Mouse (Mus musculus) adrenal gland, adult 2 months (tissue): ENCODE results near the gene Diexf. TPM values are rescaled to one million over a fixed set of nuclear protein-coding genes. Genes with fewer than 3 reads are reported as not detected.
A peak's percentile ranks its signal among the peaks of the same experiment; 100 is the strongest.

Experiments used
- DNase-seq: peaks from one replicate; pipeline ENCODE4 v3.0.0; 2021
- long read RNA-seq: library from polyadenylated mRNA; stranded (forward); transcript quantifications from one replicate; pipeline ENCODE4 v2.0.0, GENCODE M21; 2021
- polyA plus RNA-seq: library from polyadenylated mRNA; depleted of rRNA; stranded (reverse); fragments of >200 nt; gene quantifications from 2 replicates; pipeline ENCODE4 v1.2.3, GENCODE M21; 2012; rRNA removed
- total RNA-seq, 2 experiments: library from RNA; stranded (reverse); gene quantifications; 2 replicates each; pipeline ENCODE4 v1.2.3; 2021

Gene Diexf
- total RNA-seq (10 to 100 TPM; 11.1 to 19.0 TPM), polyA plus RNA-seq (10.6 and 12.9 TPM in 2 replicates)
- long read RNA-seq, full-length matches to known transcripts = 3 of 4 reads
- long read RNA-seq, partial matches to known transcripts = 1 of 4 reads
- long read RNA-seq, other reads (novel, unspliced or antisense) = 0 of 4 reads

DNA sequence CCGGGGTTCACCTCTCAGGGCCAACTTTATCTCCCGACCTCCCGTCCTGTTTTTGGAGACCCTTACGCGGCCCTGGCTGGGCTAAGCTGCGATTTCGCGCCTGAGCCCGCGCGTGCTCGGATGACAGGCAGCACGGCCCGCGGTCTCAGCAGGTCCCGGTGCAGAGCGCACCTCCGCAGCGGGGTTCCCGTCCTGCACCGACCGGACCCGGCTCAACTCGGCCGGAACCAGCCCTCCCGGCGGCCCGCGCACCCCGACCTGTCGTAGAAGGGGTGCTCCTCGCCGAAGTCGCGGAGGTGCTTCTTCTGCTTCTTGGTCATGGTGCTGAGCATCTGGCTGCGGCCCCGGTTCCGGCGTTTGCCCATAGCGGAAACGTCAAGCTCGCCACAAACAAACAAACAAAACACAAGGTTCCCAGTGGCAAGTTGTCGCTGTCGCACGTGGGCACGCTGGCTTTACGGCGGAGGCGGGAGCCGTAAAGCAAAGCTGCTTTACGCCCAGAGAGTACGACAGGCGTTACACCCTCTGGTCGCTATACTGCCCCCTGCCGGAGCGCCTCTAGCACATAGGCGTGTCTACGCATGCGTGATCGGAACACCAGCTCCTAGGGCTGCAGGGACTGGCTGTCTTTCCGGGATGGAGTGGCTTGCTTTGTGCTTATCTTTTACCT lies at the start of gene Diexf:
Gene Diexf, minus strand, starts transcription at position 487 of the 670 bp plus-strand sequence.
- DNase-seq = peak; percentile 96

DNA sequence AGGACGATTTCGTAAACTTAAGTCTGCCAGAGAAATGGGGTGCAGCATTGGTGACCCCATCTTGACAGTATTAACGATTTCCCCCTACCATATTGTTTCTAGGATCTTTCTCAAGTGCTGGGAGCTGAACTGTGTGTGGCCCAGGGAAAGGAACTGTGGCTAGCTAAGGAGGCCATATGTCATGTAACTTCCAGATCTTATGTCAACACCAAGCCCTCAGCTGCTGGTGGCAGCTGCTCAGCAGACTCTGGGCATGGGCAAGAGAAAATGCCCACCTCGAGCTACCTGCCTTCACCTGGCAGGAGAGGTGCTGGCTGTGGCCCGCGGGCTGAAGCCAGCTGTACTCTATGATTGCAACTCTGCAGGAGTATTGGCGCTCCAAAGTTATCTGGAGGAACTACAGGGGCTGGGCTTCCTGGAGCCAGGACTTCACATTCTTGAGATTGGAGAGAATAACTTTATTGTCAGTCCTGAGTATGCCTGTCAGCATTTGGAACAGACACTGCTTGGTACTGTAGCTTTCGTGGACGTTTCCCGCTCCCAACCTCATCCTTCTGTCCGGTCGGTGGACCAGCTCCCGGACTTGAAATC lies 44.2 kb upstream of the Diexf start:
- no peak for DNase-seq

- no peak for DNase-seq
Measured at GRCm38 (mm10) chr1:193173810-193174129, 43.7 kb upstream of the Diexf start.

DNA sequence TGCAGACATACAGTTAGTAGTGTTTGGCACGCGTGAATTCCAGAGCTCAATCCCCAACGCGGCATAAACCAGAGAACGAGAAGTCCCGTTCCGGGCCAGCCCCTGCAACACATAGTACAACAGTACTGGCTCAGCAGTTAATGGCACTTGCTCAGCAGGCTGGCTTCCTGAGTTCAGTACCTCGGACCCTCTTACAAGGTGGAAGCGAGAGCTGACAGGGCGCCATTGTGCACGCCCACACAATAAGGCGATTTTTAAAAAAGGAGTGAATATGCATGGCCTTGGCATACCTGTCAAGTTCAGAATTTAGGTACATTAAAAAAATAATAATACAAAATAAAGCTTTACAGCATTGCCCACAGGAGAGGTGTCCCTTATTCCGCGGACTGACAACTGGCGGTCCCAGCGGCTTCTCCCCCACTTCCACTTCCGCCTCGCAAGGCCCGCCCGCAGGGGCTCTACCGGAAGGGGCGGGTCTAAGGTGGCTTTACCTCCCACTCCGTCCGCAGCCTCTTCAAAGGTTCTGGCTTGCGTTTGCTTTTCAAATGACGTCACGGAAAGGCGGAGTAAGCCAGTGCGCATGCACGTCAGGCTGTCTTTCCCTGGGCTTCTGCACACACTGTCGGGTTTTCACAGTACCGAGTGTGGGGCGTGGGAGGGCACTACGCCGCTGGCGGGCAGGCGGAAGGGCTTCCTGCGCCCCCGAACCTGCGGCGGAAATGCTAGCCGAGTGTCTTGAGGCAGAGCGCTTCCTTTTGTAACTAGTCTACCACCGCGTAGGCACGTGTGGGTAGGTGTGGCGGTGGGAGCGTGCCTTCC lies 43.1 kb upstream of the Diexf start:
- peak; percentile 97 for DNase-seq

- DNase-seq = no peak
Measured at GRCm38 (mm10) chr1:193169856-193170255, 39.8 kb upstream of the Diexf start.

- no peak for DNase-seq
Measured at GRCm38 (mm10) chr1:193169228-193169627, 39.2 kb upstream of the Diexf start.

DNA sequence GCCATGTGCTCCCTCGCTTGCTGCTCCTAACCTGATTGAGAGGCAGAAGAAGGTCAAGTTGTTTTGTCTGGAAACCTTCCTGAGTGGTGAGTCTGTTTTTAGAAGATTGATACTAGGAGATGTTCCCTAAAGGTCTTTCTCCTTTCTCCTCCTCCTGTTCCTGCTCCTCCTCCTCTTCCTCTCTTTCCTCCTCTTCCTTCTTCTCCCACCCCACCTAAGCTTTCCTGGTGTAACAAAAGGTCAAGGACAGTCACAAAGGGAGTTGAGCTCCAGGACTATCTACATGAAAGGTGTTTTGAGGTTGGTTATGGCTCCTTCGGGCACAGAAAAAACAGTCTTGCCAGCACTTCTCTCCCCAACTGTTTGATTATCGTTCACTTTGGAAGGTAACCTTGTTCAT lies 37.7 kb upstream of the Diexf start, which contains the start of gene A130010J15Rik:
Gene A130010J15Rik, plus strand, starts transcription at position 301 of the 400 bp plus-strand sequence.
- DNase-seq = no peak

GRCm38 (mm10) chr1:193160317-193161032 lies 30.4 kb upstream of the Diexf start:
- DNase-seq = peak; percentile 49

- DNase-seq = no peak
Measured at GRCm38 (mm10) chr1:193159613-193160012, 29.5 kb upstream of the Diexf start.

- DNase-seq = no peak
Measured at GRCm38 (mm10) chr1:193159163-193159562, 29.1 kb upstream of the Diexf start.

DNA sequence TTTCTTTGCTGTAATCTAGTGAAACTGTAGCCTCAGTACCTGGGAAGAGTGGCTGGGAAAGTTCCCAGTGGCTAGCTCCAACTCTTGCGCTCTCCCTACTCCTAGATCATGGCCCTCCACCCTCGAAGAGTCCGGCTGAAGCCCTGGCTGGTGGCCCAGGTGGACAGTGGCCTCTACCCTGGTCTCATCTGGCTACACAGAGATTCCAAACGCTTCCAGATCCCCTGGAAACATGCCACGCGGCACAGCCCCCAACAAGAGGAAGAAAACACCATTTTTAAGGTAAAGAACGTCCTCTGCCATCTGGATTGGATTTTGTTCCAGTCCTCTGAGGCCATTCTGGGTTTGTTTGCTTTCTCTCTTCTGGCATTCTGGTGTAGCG lies 27.0 kb upstream of the Diexf start:
- DNase-seq = no peak

- no peak for DNase-seq
Measured at GRCm38 (mm10) chr1:193156316-193157110, 26.4 kb upstream of the Diexf start.

DNA sequence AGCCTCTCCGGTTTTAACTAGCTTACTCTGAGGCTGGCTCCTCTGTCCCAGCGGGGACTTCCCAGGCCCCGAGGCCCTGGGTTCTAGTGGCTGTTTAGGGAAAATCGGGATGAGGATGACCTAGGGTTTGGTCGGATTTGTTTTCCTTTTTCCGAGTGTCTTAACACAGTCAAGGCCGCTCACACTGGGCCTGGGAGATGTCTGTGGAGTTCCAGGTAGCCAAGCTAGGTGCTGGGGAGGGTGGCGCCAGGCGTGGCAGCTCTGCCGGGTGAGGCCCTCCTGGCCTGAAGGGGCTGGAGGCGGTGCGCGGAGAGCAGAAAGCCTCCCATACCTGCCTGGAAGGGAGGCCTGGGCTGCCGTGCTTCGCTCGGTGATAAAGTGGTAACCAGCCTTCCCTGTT lies 23.5 kb upstream of the Diexf start:
- DNase-seq = no peak

- peak; percentile 79 for DNase-seq
Measured at GRCm38 (mm10) chr1:193152872-193153271, 22.8 kb upstream of the Diexf start, which contains the start of gene Irf6. TSS of gene Irf6 (plus strand) at chr1:193153111.

DNA sequence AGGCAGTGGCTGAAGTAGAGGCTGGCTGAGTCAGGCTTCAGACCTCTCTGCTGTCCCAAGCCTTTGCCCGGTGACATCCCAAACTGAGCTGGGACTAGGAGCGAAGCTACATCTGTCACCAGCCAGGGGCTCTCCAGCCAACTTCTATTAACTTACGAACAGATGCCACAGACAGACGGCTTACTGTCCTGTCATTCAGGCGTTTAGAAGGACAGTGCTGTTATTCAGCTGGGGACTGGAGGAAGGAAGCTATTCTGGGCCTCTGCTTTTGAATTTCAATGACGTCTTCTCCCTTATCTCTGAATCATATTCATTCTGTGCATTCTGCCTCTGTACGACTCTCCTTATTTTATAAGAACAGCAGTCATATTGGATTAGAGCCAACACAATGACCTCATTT lies 21.1 kb upstream of the Diexf start:
- no peak for DNase-seq

GRCm38 (mm10) chr1:193149231-193149630 lies 19.2 kb upstream of the Diexf start:
- no peak for DNase-seq

DNA sequence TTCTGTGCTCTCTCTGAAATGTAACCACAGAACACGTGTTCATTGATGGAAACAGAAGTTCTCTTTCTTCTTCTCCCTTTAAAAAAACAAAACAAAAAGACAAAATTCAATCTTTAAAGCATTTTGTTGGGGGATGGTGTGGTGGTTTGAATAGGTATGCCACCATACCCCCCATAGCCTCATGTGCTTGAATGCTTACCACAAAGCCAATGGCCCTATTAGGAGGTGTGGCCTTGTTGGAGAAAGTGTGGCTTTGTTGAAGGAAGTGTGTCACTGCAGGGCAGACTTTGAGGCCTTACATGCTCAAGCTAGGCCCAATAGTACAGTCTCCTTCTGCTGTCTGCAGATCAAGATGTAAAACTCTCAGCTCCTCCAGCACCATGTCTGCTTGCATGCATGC lies 16.3 kb upstream of the Diexf start:
- no peak for DNase-seq

DNA sequence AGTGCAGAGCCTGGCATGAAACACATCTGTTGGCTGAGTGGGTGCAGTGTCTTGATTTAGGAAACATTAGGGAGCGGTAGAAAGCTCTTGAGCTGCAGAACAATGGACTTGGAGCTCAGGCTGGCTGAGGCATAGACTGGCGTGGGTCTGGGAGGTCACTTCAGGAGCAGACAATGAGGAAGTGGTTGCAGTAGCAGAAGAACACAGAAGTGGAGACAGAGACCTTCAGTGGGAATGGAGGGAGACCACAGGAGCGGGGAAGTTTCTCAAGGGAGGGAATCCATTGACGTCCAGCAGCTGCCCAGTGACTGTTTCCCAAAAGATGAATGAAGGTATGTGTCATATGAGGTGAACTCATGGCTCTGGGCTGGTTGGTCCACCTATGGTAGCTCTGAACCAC lies 15.0 kb upstream of the Diexf start:
- DNase-seq = no peak

DNA sequence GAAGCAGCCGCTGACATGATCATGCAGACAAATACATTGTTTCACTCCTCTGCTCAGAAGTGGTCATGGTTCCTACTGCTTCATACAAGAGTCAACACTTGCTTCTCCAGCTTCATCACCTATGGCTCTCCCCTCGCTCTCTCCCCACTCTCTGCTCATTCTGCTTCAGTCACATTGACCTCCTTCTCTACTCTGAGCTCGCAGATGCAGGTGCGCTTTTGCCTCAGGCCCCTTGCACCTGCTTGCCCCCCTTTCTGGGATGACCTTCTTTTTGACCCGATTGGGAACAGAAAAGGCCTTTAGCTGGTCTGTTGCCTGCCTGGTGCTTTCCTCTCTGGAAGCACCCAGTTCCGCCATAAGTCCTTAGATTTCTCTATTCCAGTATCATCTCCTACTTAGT lies 14.4 kb upstream of the Diexf start:
- no peak for DNase-seq

GRCm38 (mm10) chr1:193142517-193143062 lies 12.5 kb upstream of the Diexf start:
- DNase-seq = no peak

DNA sequence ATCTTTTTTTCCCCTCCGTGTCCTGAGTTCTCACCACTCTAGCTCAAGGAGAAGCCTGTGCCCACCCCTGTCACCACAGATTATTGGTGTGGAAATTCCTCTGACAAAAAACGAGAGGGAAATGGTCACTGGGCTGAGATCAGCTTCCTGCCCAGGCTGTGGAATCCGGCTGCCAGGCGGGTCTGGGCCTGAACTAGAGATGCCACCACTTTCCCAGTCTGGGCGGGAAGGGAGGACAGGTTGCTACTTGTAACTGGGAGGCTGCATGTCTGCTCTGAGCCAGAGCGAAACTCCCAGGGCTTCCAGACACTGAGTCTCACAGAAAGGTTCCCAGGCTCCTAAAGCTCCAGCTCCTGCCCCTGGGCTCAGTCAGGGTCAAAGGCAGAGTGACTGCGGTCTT lies 11.0 kb upstream of the Diexf start:
- no peak for DNase-seq
